Mouse (Mus musculus): Measurements from ENCODE around the gene Gal3st2b. TPM values are rescaled to one million over a fixed set of nuclear protein-coding genes. Genes with fewer than 3 reads are reported as not detected.
"Not testable (repeated sequence)": the region's sequence is repeated elsewhere in the genome, so short reads cannot be mapped to it uniquely, and the experiment has no call there.

Gal3st2b gene
- polyA plus RNA-seq (2015; fragmentation: Nextera tagmentation; extraction: Ambion mirVana), result not detected in 2 replicates

DNA sequence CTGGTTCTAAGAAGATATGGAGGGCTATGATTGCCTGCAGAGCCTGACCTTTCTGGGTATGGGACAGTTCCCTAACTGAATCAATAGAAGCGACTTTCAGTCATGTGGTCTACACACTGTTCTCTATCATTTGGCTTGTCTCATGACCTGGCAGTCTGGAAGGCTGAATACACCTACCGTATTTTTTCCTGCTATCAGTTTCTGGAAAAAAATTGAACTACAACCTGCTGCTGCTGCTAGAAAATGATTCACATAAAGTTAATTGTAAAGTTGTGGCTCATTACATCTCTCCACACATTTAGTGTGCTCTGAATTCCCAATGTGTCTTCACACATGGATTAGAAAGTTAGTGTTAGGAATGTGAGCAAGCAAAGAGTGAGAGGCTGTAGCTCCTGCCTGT, at the start of gene Gal3st2b:
TSS of gene Gal3st2b (plus strand) at position 301 of the 400 bp plus-strand sequence.
- not testable (repeated sequence) for H3K4me2 ChIP-seq (replicated peaks); H3K36me3 ChIP-seq; H3K4me1 ChIP-seq (replicated peaks); H3K4me3 ChIP-seq (replicated peaks); H3K9me3 ChIP-seq; H3K27me3 ChIP-seq; H3K9ac ChIP-seq (replicated peaks); H3K27ac ChIP-seq; ATAC-seq
- WGBS, result 91% methylated on average over 2 of the region's 2 CpGs

- not testable (repeated sequence) for H3K36me3 ChIP-seq; H3K4me2 ChIP-seq (replicated peaks); H3K9me3 ChIP-seq; H3K4me1 ChIP-seq (replicated peaks); H3K4me3 ChIP-seq (replicated peaks); H3K27me3 ChIP-seq; H3K9ac ChIP-seq (replicated peaks); H3K27ac ChIP-seq
- WGBS, result 100% methylated on average over 1 of the region's 1 CpGs
- peak; percentile 53; the same call in 1 of the 2 replicates for ATAC-seq
Measured at GRCm38 (mm10) chr1:93871594-93872105, 46.5 kb upstream of the Gal3st2b start.

GRCm38 (mm10) chr1:93874405-93874804, 43.7 kb upstream of the Gal3st2b start:
- H3K4me2 ChIP-seq (replicated peaks); ATAC-seq; H3K9me3 ChIP-seq; H3K27ac ChIP-seq; H3K4me1 ChIP-seq (replicated peaks); H3K9ac ChIP-seq (replicated peaks); H3K4me3 ChIP-seq (replicated peaks); H3K36me3 ChIP-seq; H3K27me3 ChIP-seq: not testable (repeated sequence)
- 94% methylated on average over 17 of the region's 22 CpGs for WGBS

DNA sequence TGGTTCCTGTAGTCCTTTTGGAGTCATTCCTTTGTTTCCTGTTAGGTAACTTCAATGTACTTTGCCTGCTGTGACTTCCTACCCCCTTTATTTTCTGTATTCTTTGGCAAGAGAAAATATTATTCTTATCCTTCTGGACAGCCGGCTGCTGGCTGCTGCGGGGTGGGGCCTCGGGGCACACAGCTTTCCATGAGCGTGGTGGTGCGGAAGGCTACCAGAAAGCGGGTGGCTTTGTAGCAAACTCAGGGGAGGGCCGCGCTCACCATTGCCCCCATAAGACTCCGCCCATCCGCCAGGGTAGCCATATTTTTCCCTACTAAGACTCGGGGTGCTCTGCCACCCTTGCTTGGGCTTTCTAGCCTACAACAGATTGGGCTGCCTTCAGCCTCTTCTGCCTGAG, 36.3 kb upstream of the Gal3st2b start:
- not testable (repeated sequence) for H3K4me2 ChIP-seq (replicated peaks); H3K4me1 ChIP-seq (replicated peaks); H3K27me3 ChIP-seq; H3K9ac ChIP-seq (replicated peaks); H3K36me3 ChIP-seq; H3K4me3 ChIP-seq (replicated peaks); H3K9me3 ChIP-seq; H3K27ac ChIP-seq
- 0 out of 2 replicates have a peak, but pooled peaks have one; percentile 34 for ATAC-seq
- WGBS, result no CpG with 5 or more reads among the region's 11 CpGs

DNA sequence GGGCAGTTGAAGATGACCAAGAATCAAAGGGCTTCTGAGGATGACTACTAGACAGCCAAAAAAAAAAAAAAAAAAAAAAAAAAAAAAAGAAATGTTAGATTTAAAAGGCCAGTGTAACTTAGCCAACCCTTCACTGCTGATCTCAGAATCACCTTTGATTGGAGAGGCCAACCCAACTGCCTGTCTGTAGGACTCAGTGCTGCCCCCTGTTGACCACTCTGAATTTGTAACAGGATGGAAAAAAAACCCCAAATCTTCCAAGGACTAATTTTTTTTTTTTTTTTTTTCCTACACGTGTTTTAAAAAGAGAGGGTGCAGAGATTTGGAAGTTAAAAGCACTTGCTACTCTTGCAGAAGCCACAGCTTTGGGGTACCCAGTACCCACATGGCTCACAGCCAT, 27.2 kb upstream of the Gal3st2b start:
- H3K27me3 ChIP-seq; H3K4me3 ChIP-seq (replicated peaks); H3K4me1 ChIP-seq (replicated peaks); H3K9ac ChIP-seq (replicated peaks); H3K36me3 ChIP-seq; ATAC-seq; H3K27ac ChIP-seq; H3K4me2 ChIP-seq (replicated peaks); H3K9me3 ChIP-seq: not testable (repeated sequence)
- 81% methylated on average over 1 of the region's 1 CpGs for WGBS

DNA sequence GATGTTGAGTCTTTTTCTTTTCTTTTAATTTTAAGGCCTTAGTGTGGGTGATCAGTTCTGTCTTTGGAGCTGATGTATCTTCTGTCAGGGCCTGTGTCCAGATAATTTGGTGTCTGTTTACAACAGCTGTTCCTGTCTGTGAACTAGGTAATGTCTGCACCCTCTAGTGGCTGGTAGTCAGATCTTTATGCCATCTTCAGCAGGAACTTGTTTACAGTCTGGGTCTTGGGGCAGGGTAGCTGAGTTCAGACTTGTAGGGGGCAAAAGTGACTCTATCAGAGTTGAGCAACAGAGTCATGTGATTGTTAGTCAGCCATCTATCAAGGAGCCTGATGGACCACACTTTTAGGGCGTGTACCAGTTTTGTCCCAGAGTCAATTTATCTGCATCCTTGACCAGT, 20.7 kb upstream of the Gal3st2b start:
- H3K9me3 ChIP-seq; H3K4me2 ChIP-seq (replicated peaks); H3K9ac ChIP-seq (replicated peaks); H3K4me1 ChIP-seq (replicated peaks); H3K36me3 ChIP-seq; H3K4me3 ChIP-seq (replicated peaks); H3K27me3 ChIP-seq; ATAC-seq; H3K27ac ChIP-seq: not testable (repeated sequence)
- WGBS, result no CpG with 5 or more reads among the region's 1 CpGs

GRCm38 (mm10) chr1:93901291-93901690, 16.8 kb upstream of the Gal3st2b start:
- 76% methylated on average over 2 of the region's 5 CpGs for WGBS
- H3K36me3 ChIP-seq; H3K4me1 ChIP-seq (replicated peaks); ATAC-seq; H3K27ac ChIP-seq; H3K9ac ChIP-seq (replicated peaks); H3K27me3 ChIP-seq; H3K4me3 ChIP-seq (replicated peaks); H3K9me3 ChIP-seq; H3K4me2 ChIP-seq (replicated peaks): not testable (repeated sequence)

DNA sequence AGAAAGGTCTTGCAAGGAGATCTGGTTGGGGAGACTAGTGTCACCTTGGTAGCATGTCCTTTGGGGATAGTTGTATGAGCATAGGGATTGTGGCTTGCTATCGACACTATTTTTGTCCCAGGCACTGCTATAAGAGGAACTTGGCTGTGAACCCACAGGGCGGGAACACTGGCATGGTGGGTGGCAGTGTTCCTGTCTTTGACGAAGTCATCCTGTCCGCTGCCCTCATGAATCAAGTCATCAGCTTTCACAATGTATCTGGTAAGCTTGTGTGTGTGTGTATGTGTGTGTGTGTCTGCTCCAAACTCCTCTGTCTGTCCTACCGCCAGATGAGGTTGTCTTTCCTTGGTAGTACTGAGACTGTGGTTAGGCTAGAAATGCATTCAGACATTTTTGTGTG, 11.4 kb upstream of the Gal3st2b start:
- WGBS, result 93% methylated on average over 3 of the region's 5 CpGs
- not testable (repeated sequence) for ATAC-seq

GRCm38 (mm10) chr1:93908977-93909586, 9.0 kb upstream of the Gal3st2b start:
- ATAC-seq, result peak; percentile 61; the same call in 1 of the 2 replicates
- not testable (repeated sequence) for H3K9me3 ChIP-seq; H3K36me3 ChIP-seq; H3K4me1 ChIP-seq (replicated peaks); H3K9ac ChIP-seq (replicated peaks); H3K4me3 ChIP-seq (replicated peaks); H3K4me2 ChIP-seq (replicated peaks); H3K27me3 ChIP-seq; H3K27ac ChIP-seq
- WGBS, result no CpG with 5 or more reads among the region's 11 CpGs

More for the DNA sequence above, 11.4 kb upstream of the Gal3st2b start:
- not testable (repeated sequence) for H3K4me3 ChIP-seq (replicated peaks); H3K4me2 ChIP-seq (replicated peaks); H3K36me3 ChIP-seq; H3K27ac ChIP-seq; H3K9me3 ChIP-seq; H3K27me3 ChIP-seq; H3K9ac ChIP-seq (replicated peaks); H3K4me1 ChIP-seq (replicated peaks)

GRCm38 (mm10) chr1:93911877-93912276, 6.2 kb upstream of the Gal3st2b start:
- not testable (repeated sequence) for ATAC-seq; H3K4me3 ChIP-seq (replicated peaks); H3K36me3 ChIP-seq; H3K9me3 ChIP-seq; H3K27ac ChIP-seq; H3K4me2 ChIP-seq (replicated peaks); H3K9ac ChIP-seq (replicated peaks); H3K4me1 ChIP-seq (replicated peaks); H3K27me3 ChIP-seq
- no CpG with 5 or more reads among the region's 2 CpGs for WGBS

DNA sequence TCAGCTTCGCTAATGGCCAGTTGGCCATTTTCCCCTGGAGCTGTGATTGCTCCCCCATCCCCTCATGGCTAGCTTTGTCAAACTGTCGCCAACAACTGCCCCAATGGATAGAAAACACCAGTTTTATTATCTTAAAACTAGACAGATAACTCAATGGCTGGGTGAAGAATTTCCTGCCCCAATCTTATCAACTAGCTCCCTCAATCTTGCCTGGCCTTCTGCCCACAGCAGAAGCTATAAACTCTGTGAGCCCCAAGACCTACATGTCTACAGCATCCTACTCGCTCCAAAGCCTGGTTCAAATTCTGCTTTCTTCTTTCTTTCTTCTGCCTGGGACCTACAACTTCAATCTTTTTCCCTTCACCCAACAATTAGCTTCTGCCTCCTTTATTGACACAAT, 951 bp upstream of the Gal3st2b start:
- not testable (repeated sequence) for H3K27me3 ChIP-seq; H3K27ac ChIP-seq; H3K9me3 ChIP-seq; H3K9ac ChIP-seq (replicated peaks); H3K36me3 ChIP-seq; H3K4me2 ChIP-seq (replicated peaks); H3K4me1 ChIP-seq (replicated peaks); ATAC-seq; H3K4me3 ChIP-seq (replicated peaks)
- WGBS, result 89% methylated on average over 3 of the region's 3 CpGs

- not testable (repeated sequence) for H3K9ac ChIP-seq (replicated peaks); H3K9me3 ChIP-seq; ATAC-seq; H3K4me2 ChIP-seq (replicated peaks); H3K4me3 ChIP-seq (replicated peaks); H3K4me1 ChIP-seq (replicated peaks); H3K27me3 ChIP-seq; H3K27ac ChIP-seq; H3K36me3 ChIP-seq
- WGBS, result 20% methylated on average over 1 of the region's 1 CpGs
Measured at GRCm38 (mm10) chr1:93918775-93919174, 664 bp downstream of the Gal3st2b start.

DNA sequence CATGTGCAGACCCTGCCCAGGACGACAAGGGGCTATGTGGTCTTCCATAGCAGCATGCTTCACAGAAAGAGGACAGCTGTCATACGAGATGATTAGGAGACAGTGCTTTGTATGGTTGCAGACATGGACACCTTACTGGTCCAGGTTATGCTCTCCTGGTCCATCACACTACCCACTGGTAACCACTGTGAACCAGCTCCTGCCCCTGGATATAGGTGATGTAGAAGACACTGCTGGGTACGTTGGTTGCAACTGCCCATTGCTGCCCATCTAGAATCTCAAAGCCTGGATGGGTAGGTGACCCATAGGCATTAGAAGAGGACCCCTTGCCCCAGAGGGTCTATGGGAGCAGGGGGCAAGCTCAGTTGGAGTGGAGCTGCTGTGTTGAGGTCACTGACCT, 1.2 kb downstream of the Gal3st2b start:
- not testable (repeated sequence) for H3K4me2 ChIP-seq (replicated peaks); H3K4me1 ChIP-seq (replicated peaks); H3K27ac ChIP-seq; H3K27me3 ChIP-seq; ATAC-seq; H3K9ac ChIP-seq (replicated peaks); H3K9me3 ChIP-seq; H3K36me3 ChIP-seq; H3K4me3 ChIP-seq (replicated peaks)
- 87% methylated on average over 3 of the region's 3 CpGs for WGBS

Measured in midbrain, embryonic 13.5 days (tissue).